Mouse (Mus musculus): ENCODE data around the gene Olfr1223.
"Not testable (repeated sequence)": the region's sequence is repeated elsewhere in the genome, so short reads cannot be mapped to it uniquely, and the experiment has no call there.

Olfr1223 gene

DNA sequence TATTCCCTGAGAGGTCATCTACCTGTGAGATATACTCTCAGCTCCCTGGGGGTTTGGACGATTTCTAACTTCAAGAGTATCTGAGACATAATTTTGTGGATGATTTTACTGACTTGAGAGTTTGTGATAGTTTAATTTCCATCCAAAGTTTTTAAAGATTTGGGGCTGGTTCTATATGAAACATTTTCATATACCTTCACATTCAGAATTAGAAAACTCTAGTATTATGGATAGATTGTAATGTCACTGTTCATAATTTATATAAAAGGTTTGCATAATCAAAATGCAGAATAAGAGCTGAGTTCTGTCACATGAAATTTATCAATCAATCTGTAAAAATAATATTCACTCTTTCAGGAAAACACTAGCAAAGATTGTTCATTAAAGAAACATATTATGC is at the start of gene Olfr1223:
Olfr1223 (minus strand) TSS at position 101 of the 400 bp plus-strand sequence.
- DNase-seq (ENCODE audit: low spot score), result no peak

DNA sequence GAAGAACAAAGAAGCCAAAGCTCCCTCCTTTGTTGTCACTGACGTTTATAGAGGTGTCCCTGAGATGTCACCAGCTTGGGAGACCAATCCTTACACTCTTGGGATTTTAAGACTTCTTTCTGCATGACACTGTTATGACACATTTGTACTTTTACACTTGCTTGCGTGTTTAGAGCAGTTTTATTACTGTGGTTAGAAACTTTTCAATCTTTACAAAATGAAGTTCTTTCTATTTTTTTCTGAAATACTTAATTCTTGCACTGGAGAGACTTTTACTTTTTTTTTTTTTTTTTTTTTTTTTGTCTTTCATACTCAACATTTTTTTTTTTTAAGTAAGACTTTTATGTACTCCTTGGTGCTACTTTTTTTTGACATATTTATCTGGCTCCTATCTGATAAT is 48.6 kb upstream of the Olfr1223 start, which contains the start of gene Olfr1226:
Olfr1226 (minus strand) TSS at position 101 of the 400 bp plus-strand sequence.
- DNase-seq (ENCODE audit: low spot score), result no peak

DNA sequence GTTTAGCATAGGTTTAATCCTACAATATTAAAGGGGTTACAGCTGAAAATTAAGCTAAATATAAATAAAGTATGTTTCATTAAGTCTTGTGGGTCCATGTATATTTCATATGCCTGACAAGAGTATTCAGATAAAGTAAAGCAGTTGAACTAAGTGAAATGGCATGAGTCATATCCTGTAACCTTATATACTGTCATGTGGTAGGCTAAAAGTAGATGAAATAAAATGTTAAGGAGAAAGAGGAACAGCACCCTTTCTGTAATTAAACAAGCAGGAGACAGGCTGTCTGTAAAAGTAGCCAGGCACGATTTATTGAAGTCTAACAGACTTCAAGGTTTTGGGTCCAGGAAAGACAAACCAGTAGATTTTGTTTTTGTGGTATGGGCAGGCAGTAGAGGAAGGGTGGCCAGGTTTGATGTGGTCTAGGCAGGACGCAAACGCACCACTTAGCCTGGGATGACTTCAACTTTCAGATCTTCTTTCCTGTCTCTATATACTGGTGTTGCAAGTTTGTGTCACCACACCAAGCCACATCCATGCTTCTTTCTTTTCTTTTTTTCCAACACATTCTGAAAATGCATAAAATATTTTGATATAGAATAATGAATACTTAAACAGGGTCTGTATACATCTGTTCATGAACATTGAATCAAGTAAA is 45.1 kb upstream of the Olfr1223 start:
- DNase-seq (ENCODE audit: low spot score), result no peak

GRCm38 (mm10) chr2:89174569-89174968 is 23.2 kb upstream of the Olfr1223 start, which contains the start of gene Olfr1225:
Olfr1225 (minus strand) TSS chr2:89174669.
- DNase-seq (ENCODE audit: low spot score), result no peak

DNA sequence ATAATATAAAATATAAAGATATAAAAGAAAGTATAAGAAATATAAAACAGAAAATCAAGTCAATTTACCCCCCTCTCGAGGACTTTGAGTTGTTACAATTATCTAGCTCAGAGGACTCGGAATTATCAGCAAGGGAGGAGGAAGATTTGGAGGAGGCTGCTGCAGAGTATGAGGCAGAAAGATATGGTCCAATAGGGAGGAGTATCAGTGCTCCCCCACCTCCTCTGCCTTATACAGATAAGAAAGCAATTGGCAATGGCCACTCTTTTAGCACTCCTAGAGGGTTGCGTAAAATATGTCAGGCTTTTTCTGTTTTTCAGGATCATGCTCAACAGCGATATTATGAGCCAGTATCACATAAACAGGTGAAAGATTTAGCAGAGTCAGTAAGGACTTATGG is 13.4 kb upstream of the Olfr1223 start:
- not testable (repeated sequence) for DNase-seq (ENCODE audit: low spot score)

DNA sequence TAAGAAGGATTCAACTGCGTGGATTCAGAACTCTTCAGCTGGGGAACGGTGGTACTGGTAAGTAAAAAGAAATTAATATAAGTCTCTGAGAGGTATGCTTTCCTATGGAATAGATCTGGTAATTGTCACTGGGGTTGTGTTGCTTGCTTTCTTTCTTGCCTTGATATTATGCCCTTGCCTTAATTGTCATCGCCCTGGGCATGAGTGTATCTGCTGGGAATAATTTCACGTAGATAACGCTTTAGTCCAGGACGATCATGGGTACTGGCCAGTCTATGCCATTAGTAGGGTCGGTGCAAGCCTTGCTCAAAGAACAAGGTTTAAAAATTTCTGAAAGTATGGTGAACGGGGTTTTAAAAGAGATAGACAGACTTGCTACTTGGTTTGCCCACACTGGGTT is 12.6 kb upstream of the Olfr1223 start, which contains the start of gene Olfr1224-ps1:
Olfr1224-ps1 (minus strand) TSS at position 101 of the 400 bp plus-strand sequence.
- not testable (repeated sequence) for DNase-seq (ENCODE audit: low spot score)

DNA sequence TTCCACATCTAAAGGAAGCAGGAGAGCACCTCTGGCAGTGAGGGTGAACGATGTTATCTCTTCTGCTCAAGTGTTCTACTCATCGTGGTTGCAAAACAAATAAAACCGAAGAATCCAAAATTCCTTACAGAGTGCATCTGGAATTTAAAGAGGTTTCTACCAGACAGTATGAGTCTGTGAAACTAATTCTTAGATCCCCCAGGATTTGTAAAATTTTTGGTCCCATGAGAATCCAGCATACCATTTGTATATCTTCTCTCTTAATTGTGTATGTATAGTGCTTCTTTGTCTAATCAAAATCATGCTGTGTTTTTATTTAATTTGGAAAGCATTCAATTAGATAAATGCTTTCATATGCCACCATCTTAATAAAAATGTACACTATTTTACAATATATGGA is 18.4 kb downstream of the Olfr1223 start, which contains the start of gene Olfr1222:
Olfr1222 (minus strand) TSS at position 101 of the 400 bp plus-strand sequence.
- no peak for DNase-seq (ENCODE audit: low spot score)

GRCm38 (mm10) chr2:89117183-89117582 is 34.2 kb downstream of the Olfr1223 start, which contains the start of gene Olfr1221:
Olfr1221 (minus strand) TSS chr2:89117283.
- no peak for DNase-seq (ENCODE audit: low spot score)

DNA sequence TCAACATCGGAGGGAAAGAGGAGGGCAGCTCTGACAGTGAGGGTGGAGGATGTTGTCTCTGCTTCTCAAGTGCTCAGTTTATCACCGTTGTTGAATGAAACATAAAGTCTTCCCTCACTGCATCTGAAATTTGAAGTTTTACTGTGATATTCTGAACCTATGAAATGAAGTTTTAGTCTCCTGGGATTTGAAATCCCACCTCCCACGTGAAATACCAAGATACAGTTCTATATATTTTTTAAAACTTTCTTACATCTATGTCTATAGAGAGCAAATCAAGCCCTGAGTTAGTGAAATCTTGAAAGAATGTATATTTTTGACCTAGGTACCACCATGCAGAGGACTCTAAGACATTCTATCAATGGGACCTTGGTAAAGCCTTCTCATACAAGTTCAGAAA is 44.6 kb downstream of the Olfr1223 start, which contains the start of gene Olfr1220:
Olfr1220 (minus strand) TSS at position 101 of the 400 bp plus-strand sequence.
- DNase-seq (ENCODE audit: low spot score), result no peak

- no peak for DNase-seq (ENCODE audit: low spot score)
These were observed 45.7 kb downstream of the Olfr1223 start for GRCm38 (mm10) chr2:89105651-89106050.

DNA sequence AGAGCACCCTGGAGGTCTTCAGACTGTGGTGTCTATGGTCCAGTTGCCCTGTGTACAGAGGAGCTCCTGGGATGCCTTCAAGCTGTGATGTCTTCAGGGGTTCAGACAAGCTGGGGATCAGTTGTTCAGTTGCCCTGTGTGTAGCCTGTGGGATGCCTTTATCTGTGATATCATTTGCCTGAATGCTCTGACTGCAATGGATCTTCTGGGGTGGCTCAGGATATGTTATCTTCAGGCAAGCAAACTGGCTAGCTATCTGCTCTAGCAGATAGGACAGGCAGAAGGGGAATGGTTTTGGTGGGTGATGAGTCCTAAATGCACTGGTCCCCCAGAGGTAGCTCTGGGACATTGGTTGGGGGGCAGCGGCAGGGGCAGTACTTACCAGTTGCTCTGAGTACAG is 57.5 kb downstream of the Olfr1223 start:
- DNase-seq (ENCODE audit: low spot score), result no peak

Measured in adipocyte (in vitro differentiated cells).